Mouse (Mus musculus): Measurements from ENCODE around the gene Tbc1d9. TPM values are rescaled to one million over a fixed set of nuclear protein-coding genes. Genes with fewer than 3 reads are reported as not detected.
A peak's percentile ranks its signal among the peaks of the same experiment; 100 is the strongest.

The Tbc1d9 gene
- total and polyA plus RNA-seq, 2 experiments from 2014 or later, result 16.8 to 128 TPM

GRCm38 (mm10) chr8:83189538-83190095 is 24.5 kb downstream of the Tbc1d9 start:
- no peak for DNase-seq (ENCODE audit: low spot score)
- no peaks in the 10 kb centered on the region for H3K36me3 ChIP-seq (ENCODE audit: insufficient read depth, low read length)
- no peaks in the 10 kb centered on the region for H3K9me3 ChIP-seq (ENCODE audit: low read length)
- H3K27ac ChIP-seq, result no peak overlapping the region
- no peak overlapping the region for H3K4me3 ChIP-seq (ENCODE audit: low read length)
- 82% methylated on average over 4 of the region's 4 CpGs for WGBS
- no peak for ATAC-seq
- H3K4me2 ChIP-seq (ENCODE audit: low read depth, low read length), result no peak overlapping the region
- H3K27me3 ChIP-seq (ENCODE audit: insufficient read depth, low read length), result no peaks in the 10 kb centered on the region
- no peak for TF ChIP-seq CTCF (IDR thresholded peaks at IDR 0.05; ENCODE audit: low read depth)
- H3K9ac ChIP-seq (replicated peaks; ENCODE audit: low read length), result no peak overlapping the region
- H3K4me1 ChIP-seq (ENCODE audit: insufficient read depth, low read length), result no peaks in the 10 kb centered on the region

DNA sequence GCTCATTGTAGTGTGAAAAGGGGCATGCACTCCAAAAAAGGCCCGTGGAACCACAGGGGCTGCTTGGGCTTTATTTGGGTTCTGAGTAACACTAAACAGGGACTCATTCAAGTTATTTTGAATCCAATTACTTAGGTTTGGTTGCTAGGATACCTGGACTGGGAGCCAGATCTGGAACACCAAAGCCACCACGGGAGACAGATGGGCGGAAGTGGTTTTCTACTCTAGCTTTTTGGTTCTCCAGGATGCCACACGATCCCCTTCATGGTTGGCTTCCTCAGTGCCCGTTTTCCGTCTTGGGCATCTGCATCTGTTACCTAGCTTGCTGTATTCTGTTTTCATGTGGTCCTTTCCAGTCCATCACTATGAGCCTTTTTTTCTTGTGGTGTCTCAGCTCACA is 30.9 kb downstream of the Tbc1d9 start:
- WGBS, result 37% methylated on average over 6 of the region's 6 CpGs
- DNase-seq (ENCODE audit: low spot score), result peak; percentile 56
- H3K4me1 ChIP-seq (ENCODE audit: insufficient read depth, low read length), result peaks cover 22% of the 10 kb centered on the region
- no peaks in the 10 kb centered on the region for H3K9me3 ChIP-seq (ENCODE audit: low read length)
- H3K4me2 ChIP-seq (ENCODE audit: low read depth, low read length), result no peak overlapping the region
- H3K27ac ChIP-seq, result no peak overlapping the region
- H3K27me3 ChIP-seq (ENCODE audit: insufficient read depth, low read length), result no peaks in the 10 kb centered on the region
- no peak overlapping the region for H3K4me3 ChIP-seq (ENCODE audit: low read length)
- TF ChIP-seq CTCF (IDR thresholded peaks at IDR 0.05; ENCODE audit: low read depth), result no peak
- ATAC-seq, result no peak
- no peak overlapping the region for H3K9ac ChIP-seq (replicated peaks; ENCODE audit: low read length)
- H3K36me3 ChIP-seq (ENCODE audit: insufficient read depth, low read length), result no peaks in the 10 kb centered on the region

DNA sequence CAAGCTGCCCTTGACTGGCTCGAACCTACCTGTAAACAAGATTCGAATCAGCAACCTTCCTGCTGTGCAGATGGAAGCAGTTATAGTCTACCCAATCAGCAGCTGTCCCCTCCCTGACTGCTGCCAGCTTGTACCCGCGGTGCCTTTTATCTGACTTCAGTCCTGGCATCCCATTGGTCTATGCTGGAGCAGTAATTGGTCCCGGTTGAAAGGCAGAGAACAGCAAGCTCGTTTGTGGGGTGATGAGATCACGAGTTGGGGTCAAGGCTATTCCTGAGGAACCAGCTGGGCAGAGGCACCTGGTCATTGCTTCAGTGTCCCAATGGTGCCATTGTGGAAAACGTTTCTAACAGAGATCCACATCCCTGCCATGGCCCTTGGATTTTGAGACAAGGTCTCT is 34.6 kb downstream of the Tbc1d9 start:
- 55% methylated on average over 8 of the region's 8 CpGs for WGBS
- 0 out of 2 replicates have a peak overlapping the region, but pooled peaks have one; percentile 8 for H3K27ac ChIP-seq
- ATAC-seq, result peak; percentile 11; the same call in 1 of the 2 replicates

GRCm38 (mm10) chr8:83200191-83201177 is 35.3 kb downstream of the Tbc1d9 start:
- no peaks in the 10 kb centered on the region for H3K27me3 ChIP-seq (ENCODE audit: insufficient read depth, low read length)
- peak; percentile 46 for ATAC-seq

More for the DNA sequence above, 34.6 kb downstream of the Tbc1d9 start:
- Histone ChIP-seq H3K36me3 (ENCODE audit: insufficient read depth, low read length) (no peaks in the 10 kb centered on the region), H3K4me2 (ENCODE audit: low read depth, low read length) (no peak overlapping the region), H3K27me3 (ENCODE audit: insufficient read depth, low read length) (no peaks in the 10 kb centered on the region), H3K4me3 (ENCODE audit: low read length) (no peak overlapping the region), H3K4me1 (ENCODE audit: insufficient read depth, low read length) (peaks cover 24% of the 10 kb centered on the region), H3K9me3 (ENCODE audit: low read length) (no peaks in the 10 kb centered on the region), H3K9ac (replicated peaks; ENCODE audit: low read length) (no peak overlapping the region)
- no peak for TF ChIP-seq CTCF (IDR thresholded peaks at IDR 0.05; ENCODE audit: low read depth)
- DNase-seq (ENCODE audit: low spot score), result no peak

DNA sequence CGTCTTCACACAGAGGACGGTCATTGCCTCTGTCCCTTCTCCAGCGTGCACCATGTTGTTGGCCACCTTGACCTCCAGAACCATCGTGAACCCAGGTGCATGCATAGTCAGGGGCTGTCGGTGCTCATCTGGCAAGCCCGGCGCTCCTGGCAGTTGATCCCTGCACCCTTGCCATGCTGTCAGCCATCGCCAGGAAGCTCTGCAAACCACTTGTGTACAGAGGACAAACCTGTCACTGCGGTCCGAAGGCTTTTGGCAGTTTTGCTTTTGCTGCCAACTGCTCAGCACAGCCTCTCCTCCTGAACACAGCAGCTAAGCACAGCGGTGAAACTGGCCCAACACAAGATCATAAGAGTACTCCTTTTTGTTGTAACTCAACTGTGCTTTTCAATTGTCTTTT is 37.8 kb downstream of the Tbc1d9 start:
- no peaks in the 10 kb centered on the region for H3K9me3 ChIP-seq (ENCODE audit: low read length)
- no peak overlapping the region for H3K27ac ChIP-seq
- H3K4me3 ChIP-seq (ENCODE audit: low read length), result no peak overlapping the region
- peaks cover 12% of the 10 kb centered on the region for H3K4me1 ChIP-seq (ENCODE audit: insufficient read depth, low read length)
- H3K27me3 ChIP-seq (ENCODE audit: insufficient read depth, low read length), result no peaks in the 10 kb centered on the region
- no peak for DNase-seq (ENCODE audit: low spot score)
- 68% methylated on average over 11 of the region's 11 CpGs for WGBS
- TF ChIP-seq CTCF (IDR thresholded peaks at IDR 0.05; ENCODE audit: low read depth), result no peak
- H3K4me2 ChIP-seq (ENCODE audit: low read depth, low read length), result no peak overlapping the region
- no peak for ATAC-seq
- H3K36me3 ChIP-seq (ENCODE audit: insufficient read depth, low read length), result no peaks in the 10 kb centered on the region
- no peak overlapping the region for H3K9ac ChIP-seq (replicated peaks; ENCODE audit: low read length)

More at GRCm38 (mm10) chr8:83200191-83201177, 35.3 kb downstream of the Tbc1d9 start:
- DNase-seq (ENCODE audit: low spot score), result peak; percentile 71
- H3K9me3 ChIP-seq (ENCODE audit: low read length), result no peaks in the 10 kb centered on the region
- peak overlapping the region; percentile 46 for H3K27ac ChIP-seq
- WGBS, result 50% methylated on average over 16 of the region's 16 CpGs
- H3K4me3 ChIP-seq (ENCODE audit: low read length), result no peak overlapping the region
- peak overlapping the region; percentile 7; the same call in 1 of the 2 replicates for H3K4me2 ChIP-seq (ENCODE audit: low read depth, low read length)
- peaks cover 23% of the 10 kb centered on the region for H3K4me1 ChIP-seq (ENCODE audit: insufficient read depth, low read length)
- no peak overlapping the region for H3K9ac ChIP-seq (replicated peaks; ENCODE audit: low read length)
- no peaks in the 10 kb centered on the region for H3K36me3 ChIP-seq (ENCODE audit: insufficient read depth, low read length)
- no peak for TF ChIP-seq CTCF (IDR thresholded peaks at IDR 0.05; ENCODE audit: low read depth)

- peak; percentile 30 for DNase-seq (ENCODE audit: low spot score)
- no peak overlapping the region for H3K4me2 ChIP-seq (ENCODE audit: low read depth, low read length)
Observed at GRCm38 (mm10) chr8:83205907-83206306, 40.8 kb downstream of the Tbc1d9 start.

More at GRCm38 (mm10) chr8:83205907-83206306, 40.8 kb downstream of the Tbc1d9 start:
- WGBS, result 79% methylated on average over 7 of the region's 7 CpGs
- H3K27me3 ChIP-seq (ENCODE audit: insufficient read depth, low read length), result no peaks in the 10 kb centered on the region
- H3K36me3 ChIP-seq (ENCODE audit: insufficient read depth, low read length), result no peaks in the 10 kb centered on the region; the same call in 1 of the 2 replicates
- H3K9me3 ChIP-seq (ENCODE audit: low read length), result no peaks in the 10 kb centered on the region
- no peak overlapping the region for H3K9ac ChIP-seq (replicated peaks; ENCODE audit: low read length)
- TF ChIP-seq CTCF (IDR thresholded peaks at IDR 0.05; ENCODE audit: low read depth), result no peak
- peaks cover 4% of the 10 kb centered on the region for H3K4me1 ChIP-seq (ENCODE audit: insufficient read depth, low read length)
- peak overlapping the region; percentile 3; the same call in 1 of the 2 replicates for H3K27ac ChIP-seq
- ATAC-seq, result no peak
- no peak overlapping the region for H3K4me3 ChIP-seq (ENCODE audit: low read length)

Measured in hindbrain, postnatal 0 days (tissue).